Mouse (Mus musculus): ENCODE measurements around the gene Cd2bp2. TPM values are rescaled to one million over a fixed set of nuclear protein-coding genes. Genes with fewer than 3 reads are reported as not detected.
A peak's percentile ranks its signal among the peaks of the same experiment; 100 is the strongest.
"Not testable (repeated sequence)": the region's sequence is repeated elsewhere in the genome, so short reads cannot be mapped to it uniquely, and the experiment has no call there.

Cd2bp2 gene
- polyA plus RNA-seq, 1 experiment: 58.5 TPM

GRCm38 (mm10) chr7:127192989-127193388, 2.9 kb downstream of the Cd2bp2 start:
- Histone ChIP-seq H3K4me3 (ENCODE audit: insufficient read depth, low read length) (no peak overlapping the region), H3K4me1 (ENCODE audit: control insufficient read depth, insufficient read depth, low read length) (peaks cover 8% of the 10 kb centered on the region), H3K27ac (ENCODE audit: insufficient read depth, low read depth, low read length) (no peak overlapping the region)
- TF ChIP-seq CTCF (IDR thresholded peaks at IDR 0.05; ENCODE audit: low read depth, low read length) (no peak), POLR2A (IDR thresholded peaks at IDR 0.05; ENCODE audit: borderline replicate concordance, low read depth, low read length) (no peak)

GRCm38 (mm10) chr7:127190672-127191071, 5.2 kb downstream of the Cd2bp2 start:
- Histone ChIP-seq H3K4me1 (ENCODE audit: control insufficient read depth, insufficient read depth, low read length) (peaks cover 7% of the 10 kb centered on the region), H3K27ac (ENCODE audit: insufficient read depth, low read depth, low read length) (no peak overlapping the region), H3K4me3 (ENCODE audit: insufficient read depth, low read length) (no peak overlapping the region)
- TF ChIP-seq CTCF (IDR thresholded peaks at IDR 0.05; ENCODE audit: low read depth, low read length): no peak
- no peak for TF ChIP-seq POLR2A (IDR thresholded peaks at IDR 0.05; ENCODE audit: borderline replicate concordance, low read depth, low read length)

- H3K4me3 ChIP-seq (ENCODE audit: insufficient read depth, low read length): no peak overlapping the region
- no peak overlapping the region for H3K27ac ChIP-seq (ENCODE audit: insufficient read depth, low read depth, low read length)
- TF ChIP-seq CTCF (IDR thresholded peaks at IDR 0.05; ENCODE audit: low read depth, low read length): no peak
- no peak for TF ChIP-seq POLR2A (IDR thresholded peaks at IDR 0.05; ENCODE audit: borderline replicate concordance, low read depth, low read length)
- H3K4me1 ChIP-seq (ENCODE audit: control insufficient read depth, insufficient read depth, low read length): peaks cover 17% of the 10 kb centered on the region
These were observed 7.3 kb downstream of the Cd2bp2 start for GRCm38 (mm10) chr7:127188305-127189276.

GRCm38 (mm10) chr7:127187351-127187750, 8.5 kb downstream of the Cd2bp2 start:
- TF ChIP-seq POLR2A (IDR thresholded peaks at IDR 0.05; ENCODE audit: borderline replicate concordance, low read depth, low read length) (no peak), CTCF (IDR thresholded peaks at IDR 0.05; ENCODE audit: low read depth, low read length) (no peak)
- H3K27ac ChIP-seq (ENCODE audit: insufficient read depth, low read depth, low read length): no peak overlapping the region
- no peak overlapping the region for H3K4me3 ChIP-seq (ENCODE audit: insufficient read depth, low read length)
- H3K4me1 ChIP-seq (ENCODE audit: control insufficient read depth, insufficient read depth, low read length): peaks cover 17% of the 10 kb centered on the region

GRCm38 (mm10) chr7:127185601-127186000, 10.2 kb downstream of the Cd2bp2 start:
- Histone ChIP-seq H3K4me3 (ENCODE audit: insufficient read depth, low read length) (no peak overlapping the region), H3K4me1 (ENCODE audit: control insufficient read depth, insufficient read depth, low read length) (peaks cover 26% of the 10 kb centered on the region), H3K27ac (ENCODE audit: insufficient read depth, low read depth, low read length) (peak overlapping the region; percentile 56)
- TF ChIP-seq POLR2A (IDR thresholded peaks at IDR 0.05; ENCODE audit: borderline replicate concordance, low read depth, low read length): no peak
- TF ChIP-seq CTCF (IDR thresholded peaks at IDR 0.05; ENCODE audit: low read depth, low read length): peak; percentile 29; the same call in 1 of the 2 replicates

GRCm38 (mm10) chr7:127184720-127185119, 11.1 kb downstream of the Cd2bp2 start:
- Histone ChIP-seq H3K4me1 (ENCODE audit: control insufficient read depth, insufficient read depth, low read length) (peaks cover 30% of the 10 kb centered on the region), H3K4me3 (ENCODE audit: insufficient read depth, low read length) (no peak overlapping the region), H3K27ac (ENCODE audit: insufficient read depth, low read depth, low read length) (peak overlapping the region; percentile 56)
- TF ChIP-seq CTCF (IDR thresholded peaks at IDR 0.05; ENCODE audit: low read depth, low read length) (no peak), POLR2A (IDR thresholded peaks at IDR 0.05; ENCODE audit: borderline replicate concordance, low read depth, low read length) (no peak)

GRCm38 (mm10) chr7:127183828-127184227, 12.0 kb downstream of the Cd2bp2 start:
- peaks cover 30% of the 10 kb centered on the region for H3K4me1 ChIP-seq (ENCODE audit: control insufficient read depth, insufficient read depth, low read length)
- no peak overlapping the region for H3K27ac ChIP-seq (ENCODE audit: insufficient read depth, low read depth, low read length)
- no peak overlapping the region for H3K4me3 ChIP-seq (ENCODE audit: insufficient read depth, low read length)
- TF ChIP-seq POLR2A (IDR thresholded peaks at IDR 0.05; ENCODE audit: borderline replicate concordance, low read depth, low read length): no peak
- peak; percentile 32; the same call in 1 of the 2 replicates for TF ChIP-seq CTCF (IDR thresholded peaks at IDR 0.05; ENCODE audit: low read depth, low read length)

GRCm38 (mm10) chr7:127183345-127183744, 12.5 kb downstream of the Cd2bp2 start:
- peaks cover 32% of the 10 kb centered on the region for H3K4me1 ChIP-seq (ENCODE audit: control insufficient read depth, insufficient read depth, low read length)
- H3K4me3 ChIP-seq (ENCODE audit: insufficient read depth, low read length): no peak overlapping the region
- no peak for TF ChIP-seq CTCF (IDR thresholded peaks at IDR 0.05; ENCODE audit: low read depth, low read length)
- no peak for TF ChIP-seq POLR2A (IDR thresholded peaks at IDR 0.05; ENCODE audit: borderline replicate concordance, low read depth, low read length)
- no peak overlapping the region for H3K27ac ChIP-seq (ENCODE audit: insufficient read depth, low read depth, low read length)

GRCm38 (mm10) chr7:127181724-127182123, 14.1 kb downstream of the Cd2bp2 start:
- peaks cover 45% of the 10 kb centered on the region for H3K4me1 ChIP-seq (ENCODE audit: control insufficient read depth, insufficient read depth, low read length)
- H3K4me3 ChIP-seq (ENCODE audit: insufficient read depth, low read length); H3K27ac ChIP-seq (ENCODE audit: insufficient read depth, low read depth, low read length): not testable (repeated sequence)

- TF ChIP-seq POLR2A (IDR thresholded peaks at IDR 0.05; ENCODE audit: borderline replicate concordance, low read depth, low read length): no peak
- no peak for TF ChIP-seq CTCF (IDR thresholded peaks at IDR 0.05; ENCODE audit: low read depth, low read length)
- H3K4me1 ChIP-seq (ENCODE audit: control insufficient read depth, insufficient read depth, low read length): peaks cover 42% of the 10 kb centered on the region
- no peak overlapping the region for H3K4me3 ChIP-seq (ENCODE audit: insufficient read depth, low read length)
- no peak overlapping the region for H3K27ac ChIP-seq (ENCODE audit: insufficient read depth, low read depth, low read length)
These were observed 15.1 kb downstream of the Cd2bp2 start for GRCm38 (mm10) chr7:127180783-127181182.
